Mouse (Mus musculus): ENCODE data around the gene Rbfox1.

DNA sequence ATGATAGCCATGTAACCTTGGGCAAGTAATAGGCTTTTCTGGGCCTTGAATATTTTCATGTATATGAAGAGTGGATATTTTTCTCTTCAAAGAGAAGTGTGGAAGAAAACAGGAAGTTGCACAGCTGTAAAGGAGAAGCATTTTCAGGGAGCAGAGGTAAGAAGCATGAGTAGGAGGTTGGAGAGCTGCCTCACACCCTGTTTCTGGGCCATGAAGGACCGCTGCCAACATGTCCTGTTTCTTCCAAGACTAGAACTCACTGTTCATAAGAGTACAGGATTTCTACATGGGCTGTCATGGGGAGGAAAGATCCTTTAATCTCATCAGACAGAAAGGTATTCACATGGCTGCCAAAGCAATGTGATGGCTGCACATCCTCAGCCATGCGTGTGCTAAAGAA is 1098.8 kb downstream of the Rbfox1 start:
- no peak for TF ChIP-seq CTCF (IDR thresholded peaks at IDR 0.05)
- TF ChIP-seq POLR2A (IDR thresholded peaks at IDR 0.05; ENCODE audit: insufficient read depth, low read depth, low read length), result no peak
- TF ChIP-seq EP300 (IDR thresholded peaks at IDR 0.05; ENCODE audit: insufficient read depth, low read depth, low read length), result no peak
